Mouse (Mus musculus) cerebellum, adult 2 months (tissue): Measurements from ENCODE around the gene Ppp2r3a.

Source experiments
- CTCF ChIP-seq: fragments of 200-500 bp; IDR thresholded peaks from 2 replicates; pipeline ENCODE4 v1.5.1; 2011; ENCODE audit warnings: low read depth, mild to moderate bottlenecking, control low read depth, low read length, moderate library complexity, borderline replicate concordance; ENCODE audit not compliant: insufficient read depth
- POLR2A ChIP-seq: fragments of 200-500 bp; IDR thresholded peaks from 2 replicates; pipeline ENCODE4 v1.6.1; 2011; ENCODE audit warnings: low read length, control low read depth, borderline replicate concordance; ENCODE audit not compliant: insufficient read depth

DNA sequence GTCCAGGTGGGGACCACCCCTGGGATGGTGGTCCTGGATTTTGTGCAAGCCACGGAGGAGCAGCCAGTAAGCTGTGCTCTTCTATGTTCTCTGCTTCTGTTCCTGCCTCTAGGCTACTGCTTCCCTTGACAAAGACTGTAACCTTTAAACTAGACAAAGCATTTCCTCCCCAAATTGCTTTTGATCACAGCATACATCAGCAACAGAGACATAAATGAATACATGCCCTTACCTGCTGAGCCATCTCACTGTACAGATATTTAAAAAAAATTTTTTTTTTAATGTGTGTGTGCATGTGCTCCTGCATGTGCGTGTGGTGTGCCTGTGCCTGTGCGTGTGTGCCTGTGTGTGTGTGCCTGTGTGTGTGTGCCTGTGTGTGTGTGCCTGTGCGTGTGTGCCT lies 194.4 kb downstream of the Ppp2r3a start:
- TF ChIP-seq CTCF (no peak), POLR2A (no peak)
